Mouse (Mus musculus): ENCODE data around the gene Ppp4c.
A peak's percentile ranks its signal among the peaks of the same experiment; 100 is the strongest.

Gene Ppp4c

DNA sequence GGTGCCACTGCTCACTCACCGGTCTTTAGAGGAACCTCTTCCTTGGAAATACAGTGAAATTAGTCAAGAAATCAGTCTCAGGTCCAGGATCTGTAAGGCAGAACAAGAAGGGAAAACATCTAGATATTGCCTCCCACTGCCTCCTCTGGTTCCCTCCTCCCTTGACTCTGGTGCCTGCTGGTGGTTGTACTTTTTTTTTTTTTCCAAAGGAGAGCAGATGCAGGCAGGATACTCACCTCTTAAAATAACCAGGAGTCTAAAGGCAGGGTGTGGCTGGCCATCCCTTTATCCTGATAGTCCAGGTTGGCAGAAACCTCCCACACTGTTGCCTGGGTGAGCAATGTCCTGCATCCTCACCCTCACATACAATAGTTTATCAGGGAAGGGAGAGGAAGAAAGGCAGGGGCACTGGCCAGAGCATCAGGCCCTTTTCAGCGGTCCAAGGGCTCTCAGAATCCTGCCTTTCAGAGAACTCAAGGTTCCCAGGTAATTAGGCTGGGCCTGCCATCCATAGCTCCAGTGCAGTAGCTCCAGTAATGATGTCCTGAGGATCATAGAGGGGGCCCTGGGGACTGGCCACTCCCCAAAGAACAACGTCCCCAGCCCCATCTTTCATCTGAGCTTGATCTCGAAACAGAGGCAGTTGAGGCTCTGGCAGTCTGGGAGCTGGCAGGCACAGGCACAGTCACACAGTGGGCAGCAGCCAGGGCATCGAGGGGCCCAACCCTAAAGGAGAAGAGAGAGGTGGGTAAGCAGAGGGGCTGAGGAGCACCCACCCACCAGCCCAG is 8.2 kb upstream of the Ppp4c start:
- no peak for DNase-seq

DNA sequence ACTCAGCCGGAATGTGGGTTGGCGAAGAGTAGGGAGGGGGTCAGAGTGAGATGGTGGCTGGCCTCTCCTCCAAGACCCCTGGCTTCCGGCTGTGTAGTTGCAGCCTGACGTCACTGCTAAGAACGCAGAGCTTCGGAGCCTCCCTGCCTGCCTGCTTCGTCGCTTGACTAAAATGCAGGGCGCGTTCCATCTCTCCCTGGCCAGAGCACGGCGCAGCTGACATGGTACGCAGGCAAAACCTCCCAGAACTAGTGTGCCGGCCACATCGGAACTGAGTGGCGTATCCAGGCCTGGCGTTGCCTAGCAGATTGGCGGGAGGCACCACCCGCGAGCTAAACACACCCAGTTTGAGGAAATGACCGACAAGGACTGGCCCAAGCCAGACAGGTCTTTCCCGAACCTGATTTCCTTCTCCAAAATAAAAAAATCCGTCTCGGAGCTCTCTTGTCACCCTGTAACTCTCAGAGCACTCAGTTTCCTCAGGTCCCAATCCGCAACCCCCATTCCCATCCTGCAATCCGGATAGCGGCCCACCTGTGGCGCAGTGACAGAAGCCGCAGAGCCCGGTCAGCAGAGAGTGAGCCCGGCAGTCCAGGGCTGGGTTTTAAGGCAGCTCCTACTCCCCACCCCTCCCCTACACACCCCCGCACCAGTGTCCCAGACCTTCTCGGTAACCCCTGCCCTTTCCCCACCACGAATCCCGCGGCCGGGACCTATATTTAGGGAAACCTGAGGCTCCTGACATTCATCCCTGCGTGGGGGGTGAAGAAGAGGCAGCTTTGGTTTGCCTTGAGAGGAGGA is 7.4 kb upstream of the Ppp4c start:
- DNase-seq, result peak; percentile 87

DNA sequence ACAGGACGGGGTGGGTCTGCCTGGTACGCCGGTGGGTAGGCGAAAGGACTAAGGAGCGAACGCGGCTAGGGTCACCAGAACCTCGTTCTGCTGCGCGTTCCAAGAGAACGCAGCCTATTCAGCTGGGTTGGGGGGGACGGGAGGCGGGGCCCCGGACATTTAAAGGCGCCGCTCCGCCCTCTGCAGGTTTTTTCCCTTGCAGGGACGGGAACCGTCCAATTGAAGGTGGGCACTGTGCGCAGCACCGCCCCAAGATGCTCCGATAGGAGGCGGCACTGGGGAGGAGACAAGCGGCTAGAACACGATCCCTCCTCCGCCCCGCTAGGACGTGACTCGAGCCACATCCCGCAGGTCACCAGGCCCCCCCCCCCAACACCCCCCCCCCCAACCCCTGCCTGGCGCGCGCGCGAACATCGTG is 6.8 kb upstream of the Ppp4c start:
- DNase-seq, result peak; percentile 96

DNA sequence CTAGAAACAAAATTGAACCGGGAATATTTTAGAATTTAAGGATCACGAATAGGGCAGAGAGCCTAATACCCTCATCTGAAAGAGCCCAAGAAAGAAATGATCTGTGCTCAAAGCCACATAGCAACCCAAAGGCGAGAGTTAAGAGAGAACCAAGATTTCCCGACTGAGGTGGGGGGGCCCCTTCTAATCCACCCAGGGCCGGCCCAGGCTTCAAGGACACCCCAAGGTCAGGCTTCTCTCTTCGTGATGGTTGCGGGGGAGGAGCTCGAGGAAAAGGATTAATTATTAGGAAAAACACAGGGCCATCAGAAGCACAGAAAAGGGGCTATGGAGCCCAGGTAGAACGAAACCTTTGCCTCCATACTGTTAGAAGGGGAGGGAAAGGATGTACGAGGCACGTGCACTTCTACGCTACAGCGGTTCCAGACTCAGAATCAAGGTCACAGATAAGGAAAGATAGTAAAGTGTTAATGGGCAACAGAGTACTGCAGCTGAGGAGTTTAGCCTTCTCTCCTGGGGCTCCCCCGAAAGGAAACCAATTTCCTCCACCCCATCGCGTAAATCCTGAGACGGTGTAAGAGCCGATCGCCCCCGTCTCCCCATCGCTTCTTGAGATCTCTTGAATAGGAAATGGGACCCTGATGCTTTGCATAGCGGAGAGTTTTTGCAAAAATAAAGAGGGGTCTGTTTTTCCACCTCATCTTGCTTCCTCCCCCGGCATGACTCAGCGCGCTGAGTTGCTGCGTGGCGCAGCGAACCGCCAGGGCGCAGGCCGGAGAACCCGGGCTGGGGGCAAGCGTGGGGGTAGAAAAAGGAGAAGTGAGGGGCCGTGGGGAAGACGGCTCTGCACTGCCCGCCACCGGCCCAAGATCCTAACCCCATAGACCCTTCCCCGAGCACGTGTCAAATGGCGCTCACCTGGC is 6.1 kb upstream of the Ppp4c start:
- DNase-seq, result peak; percentile 52

DNA sequence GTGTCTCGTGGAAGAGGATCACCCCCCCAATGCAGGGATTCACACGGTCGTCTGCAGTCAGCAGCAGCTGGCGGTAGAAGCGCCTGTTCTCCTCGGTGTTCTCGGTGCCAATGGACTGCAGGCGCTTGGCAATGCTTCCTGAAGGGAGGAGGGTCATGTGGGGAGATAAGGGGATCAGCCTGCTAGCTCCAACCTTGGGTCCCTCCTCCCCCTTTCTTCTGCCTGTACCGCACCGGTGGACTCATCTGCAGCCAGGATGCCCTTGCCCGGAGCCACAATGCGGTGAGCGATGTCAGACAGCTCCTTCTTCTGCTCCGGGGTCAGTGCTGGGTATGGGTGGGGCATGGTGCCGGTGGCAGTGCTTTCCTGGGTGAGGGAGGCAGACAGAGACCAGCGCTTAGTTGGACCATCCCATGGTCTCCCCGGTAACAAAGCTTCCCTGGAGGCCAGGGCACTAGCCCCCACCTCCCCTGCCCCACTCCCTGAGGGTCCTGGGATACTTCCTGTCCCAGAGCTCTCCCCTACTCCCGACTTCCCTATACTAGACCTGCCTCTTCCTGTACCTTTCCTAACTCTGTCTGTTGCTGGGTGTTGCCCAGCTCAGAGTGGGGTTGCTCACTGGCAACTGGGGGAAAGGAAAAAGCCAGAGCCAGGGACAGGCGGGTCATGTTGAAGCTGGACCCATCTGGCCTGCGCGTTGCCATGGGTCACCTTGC is 5.3 kb upstream of the Ppp4c start, which contains the start of gene Fam57b:
Gene Fam57b (plus strand): TSS at position 258 of the 716 bp plus-strand sequence.
- DNase-seq, result peak; percentile 46

DNA sequence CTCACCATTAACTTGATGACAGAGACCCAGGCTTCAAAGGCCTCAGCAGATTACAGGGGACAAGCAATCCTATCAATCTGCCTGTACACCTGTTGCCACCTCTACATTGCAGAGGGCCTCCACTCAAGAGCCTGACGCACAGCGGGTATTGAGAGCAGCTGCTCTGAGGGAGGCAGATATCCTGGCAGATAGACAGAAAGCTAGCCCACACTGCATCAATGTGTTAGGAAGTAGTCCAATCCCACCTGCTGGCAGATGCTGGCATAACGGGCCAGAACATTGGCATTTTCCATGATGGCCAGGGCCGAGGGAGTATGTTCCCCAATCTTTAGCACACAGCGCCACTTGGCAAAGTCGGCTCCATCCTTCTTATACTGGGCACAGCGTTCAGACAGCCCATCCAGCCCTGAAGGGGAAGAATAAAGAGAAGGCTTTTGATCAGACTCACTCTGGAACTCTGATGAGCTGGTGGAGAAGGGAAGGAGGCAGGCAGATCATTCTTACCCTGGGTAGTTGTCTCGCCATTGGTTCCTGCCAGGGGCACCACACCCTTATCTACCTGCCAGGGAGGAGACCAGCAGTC is 4.1 kb upstream of the Ppp4c start:
- DNase-seq, result no peak

DNA sequence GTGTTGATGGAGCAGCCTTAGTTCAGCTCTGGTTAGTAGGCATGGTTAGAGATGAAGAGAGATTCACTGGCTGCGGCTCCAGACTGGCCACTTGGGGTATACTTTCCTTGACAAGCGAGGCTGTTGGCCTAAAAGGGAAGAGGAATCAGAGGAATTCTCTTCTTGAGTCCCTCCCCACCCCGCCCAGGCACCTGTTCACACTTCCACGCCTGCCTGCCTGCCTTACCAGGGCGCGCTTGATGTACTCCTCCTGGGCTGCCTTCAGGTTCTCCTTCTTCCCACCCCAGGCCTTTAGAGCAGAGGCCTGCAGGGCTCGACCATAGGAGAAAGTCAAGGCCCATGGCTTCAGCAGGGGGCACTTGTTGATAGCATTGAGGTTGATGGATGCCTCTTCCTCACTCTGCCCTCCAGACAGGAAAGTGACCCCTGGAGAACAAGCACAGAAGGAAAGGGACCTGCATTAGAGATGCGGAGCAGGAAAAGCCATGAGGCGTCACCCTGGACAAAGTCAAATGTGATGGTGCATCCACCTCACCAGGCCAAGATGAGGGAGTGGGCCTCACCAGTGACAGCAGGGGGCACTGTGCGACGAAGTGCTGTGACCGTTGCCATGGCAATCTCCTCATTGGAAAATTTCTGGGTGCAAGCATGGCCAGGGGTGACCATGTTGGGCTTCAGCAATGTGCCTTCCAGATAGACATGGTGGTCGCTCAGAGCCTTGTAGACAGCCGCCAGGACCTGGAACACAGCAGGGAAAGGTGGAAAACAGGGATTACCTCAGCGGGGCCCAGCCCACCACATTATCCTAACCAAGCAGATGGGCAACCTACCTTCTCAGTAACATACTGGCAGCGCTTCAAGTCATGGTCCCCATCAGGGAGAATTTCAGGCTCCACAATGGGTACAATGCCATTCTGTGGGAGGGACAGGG is 3.4 kb upstream of the Ppp4c start:
- DNase-seq, result no peak

DNA sequence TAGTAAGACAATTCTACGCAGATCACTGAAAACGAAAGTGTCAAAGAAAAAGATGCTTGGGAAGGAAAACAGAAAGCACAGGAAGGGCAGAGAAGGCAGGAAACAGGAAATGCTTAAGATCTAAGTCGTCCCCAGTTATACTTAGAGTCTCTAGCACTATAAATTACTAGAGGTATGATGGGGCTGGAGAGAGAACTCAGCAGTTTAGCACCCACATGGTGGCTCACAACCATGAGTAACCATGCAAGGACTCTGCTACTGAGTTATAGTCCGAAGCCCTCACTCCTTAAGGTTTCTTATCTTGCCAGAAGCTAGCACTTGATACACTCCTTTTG is 1.9 kb upstream of the Ppp4c start:
- no peak for DNase-seq

DNA sequence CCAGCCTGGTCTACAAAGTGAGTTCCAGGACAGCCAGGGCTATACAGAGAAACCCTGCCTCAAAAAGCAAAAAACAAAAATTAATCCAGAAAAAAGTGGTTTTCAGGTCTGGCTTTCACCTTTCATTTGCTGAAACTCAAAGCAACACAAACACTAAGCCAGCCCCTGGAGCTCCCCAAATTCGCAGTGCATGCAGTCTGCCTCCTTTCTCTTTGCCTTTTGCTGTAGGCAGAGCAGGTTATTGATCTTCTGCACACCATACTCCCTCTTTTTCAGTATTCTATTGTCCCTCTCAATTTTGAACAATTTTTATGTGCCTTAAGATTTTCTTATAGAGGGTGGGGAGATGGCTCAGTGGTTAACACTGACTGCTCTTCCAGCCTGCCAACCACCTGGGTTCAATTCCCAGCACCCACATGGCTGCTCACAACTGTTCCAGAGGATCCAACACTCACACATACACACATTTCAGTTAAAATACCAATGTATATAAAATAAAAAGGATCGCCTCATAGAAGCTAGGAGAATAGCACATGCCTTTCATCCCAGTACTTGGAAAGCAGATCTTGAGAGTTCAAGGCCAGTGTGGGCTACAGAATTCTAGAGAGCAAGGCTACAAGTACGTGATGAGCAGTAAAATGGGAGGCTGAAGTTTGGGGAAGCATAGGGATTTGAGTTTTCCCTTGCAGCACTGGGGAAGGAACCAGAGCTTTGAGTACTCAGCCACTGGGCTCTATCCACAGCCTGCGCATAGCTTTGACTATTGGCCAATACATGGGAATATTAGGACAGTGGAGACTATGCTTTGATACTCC is 1.4 kb upstream of the Ppp4c start:
- no peak for DNase-seq

DNA sequence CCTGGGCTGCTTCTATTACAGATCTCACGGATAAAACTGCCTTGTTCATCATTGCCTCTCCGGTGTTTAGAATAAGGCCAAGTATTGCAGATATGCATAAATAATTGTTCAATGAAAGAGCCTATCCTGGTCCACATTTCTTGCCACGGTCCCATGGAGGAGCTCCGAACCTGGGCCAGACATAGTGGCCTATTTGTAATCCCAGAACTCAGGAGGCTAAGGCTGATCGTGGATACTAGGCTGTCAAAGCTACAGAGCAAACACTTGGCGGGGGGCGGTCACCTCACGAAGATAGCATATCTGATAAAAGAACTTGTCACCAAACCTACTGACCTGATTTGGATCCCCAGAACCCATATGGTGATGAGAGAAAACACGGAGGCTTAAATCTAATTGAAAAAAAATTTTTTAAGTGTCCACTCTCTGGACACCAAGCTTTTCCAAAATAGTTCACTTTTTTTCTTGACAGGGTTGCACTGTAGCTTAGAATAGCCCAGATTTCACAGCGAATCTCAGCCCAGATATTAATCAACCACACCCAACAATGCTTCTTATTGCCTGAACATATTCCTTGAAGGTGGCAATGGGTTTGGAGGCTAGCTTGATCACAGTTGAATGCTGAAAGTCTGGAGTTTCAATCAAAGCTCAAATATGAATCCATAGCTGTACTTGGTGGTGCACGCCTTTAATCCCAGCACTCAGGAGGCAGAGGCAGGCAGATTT is 586 bp upstream of the Ppp4c start:
- no peak for DNase-seq

DNA sequence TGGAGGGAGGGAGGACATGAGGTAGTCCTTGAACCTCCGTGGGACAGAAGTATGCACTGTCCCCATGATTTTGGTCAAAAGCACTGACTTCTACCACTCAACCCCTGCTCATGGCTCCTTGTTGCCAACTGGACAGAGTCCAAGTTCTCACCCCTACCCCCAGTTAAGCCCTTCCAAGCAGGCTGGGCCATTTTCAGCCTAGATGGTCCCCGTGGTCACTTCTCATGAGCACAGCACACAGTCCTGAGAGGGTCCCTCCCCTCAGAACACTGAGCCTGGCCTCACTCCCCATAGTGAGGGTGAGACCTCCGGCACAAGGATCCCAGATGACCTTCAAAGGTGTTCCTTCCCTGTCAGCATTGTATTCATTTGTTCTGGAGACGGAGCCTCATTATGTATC is 3.2 kb downstream of the Ppp4c start:
- no peak for DNase-seq

DNA sequence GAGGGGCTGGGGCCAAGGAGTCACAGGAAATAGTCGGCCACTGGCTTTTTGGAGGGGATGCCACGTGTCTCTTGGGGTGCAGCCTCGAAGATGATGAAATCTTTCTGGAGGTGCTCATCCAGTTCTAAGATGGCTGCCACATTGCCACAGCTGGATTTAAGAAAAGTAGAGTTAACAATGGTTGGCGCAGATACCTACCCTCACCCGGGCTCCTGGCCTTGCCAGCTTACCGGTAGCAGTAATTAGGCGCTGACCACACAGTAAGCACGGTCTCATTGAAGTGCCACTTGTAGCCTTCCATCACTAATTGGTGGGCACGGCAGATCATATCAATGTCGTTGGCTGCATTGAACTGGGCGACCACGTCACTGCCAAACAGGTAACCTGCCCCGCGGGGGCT is 6.2 kb downstream of the Ppp4c start:
- DNase-seq, result no peak

DNA sequence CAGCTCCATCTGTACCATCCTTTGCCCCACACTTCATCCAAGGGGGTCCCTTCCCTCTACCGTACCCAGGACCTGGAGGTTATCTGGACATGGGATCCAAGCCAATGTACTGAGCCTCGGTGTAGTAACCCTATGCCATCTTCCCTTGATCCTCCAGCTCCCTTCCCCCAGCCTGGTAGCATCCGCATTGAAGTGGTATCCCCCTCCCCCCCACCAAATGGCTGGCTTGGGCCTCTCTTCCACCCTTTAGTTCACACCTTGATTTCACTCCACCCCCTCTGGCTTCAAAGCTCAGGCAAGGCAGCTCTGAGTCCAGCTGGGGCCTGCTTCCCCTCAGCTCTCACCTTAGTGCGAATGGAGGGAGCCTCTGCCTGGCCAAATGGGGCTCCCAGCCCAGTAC is 7.2 kb downstream of the Ppp4c start:
- DNase-seq, result no peak

DNA sequence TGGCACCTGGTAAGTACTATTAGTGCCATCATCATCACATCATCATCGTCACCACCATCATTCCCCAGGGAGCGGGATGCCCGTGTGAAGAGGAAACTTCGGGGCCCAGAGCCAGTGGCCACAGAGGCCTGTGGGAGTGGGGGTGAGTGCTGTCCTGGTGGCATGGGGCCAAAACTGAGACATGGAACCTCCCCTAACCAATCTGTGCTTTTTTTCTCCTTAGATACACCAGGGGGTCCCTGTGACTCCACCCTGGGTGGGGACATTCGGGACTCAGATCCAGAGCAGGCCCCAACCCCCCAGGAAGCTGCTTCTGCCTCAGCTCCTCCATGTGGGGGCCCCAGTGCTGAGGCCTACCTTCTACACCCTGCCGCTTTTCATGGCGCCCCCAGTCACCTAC is 7.8 kb downstream of the Ppp4c start:
- no peak for DNase-seq

DNA sequence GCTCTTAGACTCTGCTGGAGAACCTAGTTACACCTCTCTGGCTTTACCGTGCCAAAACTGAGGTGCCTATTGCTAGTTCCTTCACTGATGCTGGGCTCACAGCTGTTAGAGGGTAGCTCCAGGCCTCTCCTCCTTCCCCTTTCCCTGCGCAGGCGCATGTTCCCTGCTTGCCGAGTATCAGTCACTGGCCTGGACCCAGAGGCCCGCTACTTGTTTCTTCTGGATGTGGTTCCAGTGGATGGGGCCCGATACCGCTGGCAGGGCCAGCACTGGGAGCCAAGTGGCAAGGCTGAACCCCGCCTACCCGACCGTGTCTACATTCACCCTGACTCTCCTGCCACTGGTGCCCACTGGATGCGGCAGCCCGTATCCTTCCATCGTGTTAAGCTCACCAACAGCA is 9.6 kb downstream of the Ppp4c start:
- DNase-seq, result no peak

DNA sequence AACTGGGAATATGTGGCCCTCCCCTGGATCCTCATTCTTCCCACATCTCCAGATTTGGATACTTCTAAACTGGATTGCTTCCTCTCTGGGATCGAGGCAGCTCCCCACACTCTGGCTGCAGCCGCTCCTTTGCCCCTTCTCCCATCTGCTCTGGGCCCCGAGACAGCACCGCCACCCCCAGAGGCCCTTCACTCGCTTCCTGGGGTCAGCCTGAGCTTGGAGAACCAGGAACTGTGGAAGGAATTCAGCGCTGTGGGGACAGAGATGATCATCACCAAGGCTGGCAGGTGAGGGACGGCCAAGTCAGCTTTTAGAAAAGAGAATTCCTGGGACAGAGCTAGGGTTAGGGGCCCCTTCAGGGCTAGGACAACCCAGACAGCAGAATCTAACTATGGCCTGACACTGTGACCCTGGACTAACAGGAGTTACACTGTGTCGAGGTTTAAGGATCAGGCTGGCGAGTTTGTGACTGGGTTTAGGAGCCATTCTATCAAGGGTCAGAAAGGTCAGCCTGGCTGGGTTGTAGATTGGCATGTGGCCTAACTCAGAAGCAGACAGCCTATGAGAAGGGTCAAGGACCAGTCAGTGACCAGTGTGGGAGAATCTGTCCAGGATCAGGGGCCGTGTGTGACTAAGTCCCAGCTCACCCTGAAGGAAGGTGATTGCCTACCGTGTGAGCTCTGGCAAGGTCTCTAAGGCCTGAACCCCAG is 10.5 kb downstream of the Ppp4c start:
- DNase-seq, result no peak

DNA sequence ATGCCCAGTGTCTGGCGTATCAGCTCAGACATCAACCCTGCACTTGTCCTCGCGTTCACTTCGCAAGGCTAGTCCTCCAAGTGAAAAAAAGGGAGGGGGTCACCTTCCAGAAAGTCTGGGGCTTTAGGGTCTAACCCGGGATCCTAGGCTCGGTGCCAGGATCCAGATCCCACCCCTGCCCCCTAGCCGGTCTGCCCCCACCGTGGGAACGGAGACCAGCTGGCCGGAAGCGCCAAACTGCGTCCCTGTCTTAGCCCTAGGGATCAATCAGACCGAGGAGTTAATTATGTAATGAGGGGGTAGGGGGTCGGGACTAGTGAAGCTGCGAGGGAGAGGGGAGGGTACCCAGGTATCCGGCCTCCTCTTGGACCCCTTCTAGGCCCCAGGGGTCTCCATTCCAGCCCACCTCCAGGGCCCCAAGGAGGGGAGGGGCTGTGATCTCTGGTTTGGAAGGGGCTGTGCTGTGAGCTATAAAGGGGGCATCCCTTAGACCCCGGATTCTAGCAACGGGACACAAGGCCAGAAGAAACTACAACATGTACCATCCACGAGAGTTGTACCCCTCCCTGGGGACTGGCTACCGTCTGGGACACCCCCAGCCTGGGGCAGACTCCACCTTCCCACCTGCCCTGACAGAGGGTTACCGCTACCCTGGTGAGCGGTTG is 11.2 kb downstream of the Ppp4c start, which contains the start of gene Tbx6:
Gene Tbx6 (plus strand): TSS at position 513 of the 665 bp plus-strand sequence.
- DNase-seq, result no peak
